Mouse (Mus musculus) kidney, adult 8-10 months (tissue): ENCODE data around the gene Zfp365.

Experiments used
- DNase-seq, 2 experiments: peaks; one replicate each; pipeline ENCODE4 v3.0.0; 2022

Zfp365 gene

DNA sequence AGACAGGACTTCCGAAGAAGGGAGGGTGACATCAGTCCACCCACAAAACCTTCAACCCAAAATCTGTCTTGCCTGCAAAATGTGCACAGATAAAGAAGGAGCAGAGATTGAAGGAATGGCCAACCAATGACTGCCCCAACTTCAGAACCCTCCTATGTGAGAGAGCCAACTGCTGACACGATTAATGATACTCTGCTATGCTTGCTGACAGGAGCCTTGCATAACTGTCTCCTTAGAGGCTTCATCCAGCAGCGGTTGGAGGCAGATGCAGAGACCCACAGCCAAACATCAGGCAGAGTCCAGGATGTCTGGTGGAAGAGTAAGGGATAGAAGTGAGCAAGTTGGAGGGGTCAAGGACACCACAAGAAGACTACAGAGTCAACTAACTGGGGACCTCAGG, 73.3 kb downstream of the Zfp365 start:
- DNase-seq = no peak

DNA sequence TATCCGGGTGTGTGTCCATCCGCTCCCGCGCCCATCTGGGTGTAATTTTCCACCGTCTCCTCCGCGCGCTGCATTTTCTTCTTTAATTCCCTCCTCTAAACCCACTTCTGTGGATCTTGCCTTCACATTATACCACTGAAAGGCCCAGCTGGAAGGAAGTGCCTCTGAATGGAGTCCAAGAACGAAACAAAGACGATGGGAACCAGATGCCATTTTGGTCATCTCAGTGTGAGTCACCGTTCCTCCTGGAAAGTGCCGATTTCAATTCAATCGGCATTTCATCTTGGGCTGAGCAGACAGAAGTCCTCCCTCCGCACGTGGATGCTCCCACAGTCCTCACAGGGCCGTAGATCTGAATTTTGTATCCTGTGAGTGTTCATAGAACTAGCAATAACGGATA, 76.0 kb downstream of the Zfp365 start:
- no peak for DNase-seq
